Mouse (Mus musculus) ES-E14 (cell line): Measurements from ENCODE around the gene Mapk10.

Source experiments
- HCFC1 ChIP-seq: IDR thresholded peaks from 2 replicates; pipeline ENCODE4 v1.6.1; 2012; ENCODE audit warnings: low read length, inconsistent platforms, borderline replicate concordance; ENCODE audit not compliant: insufficient read depth
- MAFK ChIP-seq: IDR thresholded peaks from 2 replicates; pipeline ENCODE4 v1.6.1; 2014; ENCODE audit warnings: mild to moderate bottlenecking, low read depth, low read length, inconsistent platforms; ENCODE audit not compliant: insufficient read depth
- ZC3H11A ChIP-seq: IDR thresholded peaks from 2 replicates; pipeline ENCODE4 v1.6.1; 2012; ENCODE audit warnings: low read depth, mild to moderate bottlenecking, inconsistent platforms, low read length, borderline replicate concordance
- ZNF384 ChIP-seq: IDR thresholded peaks from 2 replicates; pipeline ENCODE4 v1.6.1; 2012; ENCODE audit warnings: low read depth, low read length, inconsistent platforms

GRCm38 (mm10) chr5:102964396-102964795 is 246.7 kb downstream of the Mapk10 start:
- TF ChIP-seq HCFC1 (no peak), ZNF384 (no peak), ZC3H11A (no peak), MAFK (no peak)
